Mouse (Mus musculus) layer of hippocampus, postnatal 36 days (tissue): ENCODE data around the gene Chrna1. TPM values are rescaled to one million over a fixed set of nuclear protein-coding genes. Genes with fewer than 3 reads are reported as not detected.
A peak's percentile ranks its signal among the peaks of the same experiment; 100 is the strongest.

Experiments
- DNase-seq, 2 experiments: peaks; one replicate each; pipeline ENCODE4 v3.0.0; 2022
- total RNA-seq, 2 experiments: library from RNA; stranded (reverse); gene quantifications; 2 replicates each; pipeline ENCODE4 v1.2.3; 2021

Chrna1 gene
- total RNA-seq, result under 1 TPM; 0.33 to 0.40 TPM

- no peak for DNase-seq
Measured at GRCm38 (mm10) chr2:73580166-73580565, at the start of gene Chrna1. TSS of gene Chrna1 (minus strand) at chr2:73580338.

DNA sequence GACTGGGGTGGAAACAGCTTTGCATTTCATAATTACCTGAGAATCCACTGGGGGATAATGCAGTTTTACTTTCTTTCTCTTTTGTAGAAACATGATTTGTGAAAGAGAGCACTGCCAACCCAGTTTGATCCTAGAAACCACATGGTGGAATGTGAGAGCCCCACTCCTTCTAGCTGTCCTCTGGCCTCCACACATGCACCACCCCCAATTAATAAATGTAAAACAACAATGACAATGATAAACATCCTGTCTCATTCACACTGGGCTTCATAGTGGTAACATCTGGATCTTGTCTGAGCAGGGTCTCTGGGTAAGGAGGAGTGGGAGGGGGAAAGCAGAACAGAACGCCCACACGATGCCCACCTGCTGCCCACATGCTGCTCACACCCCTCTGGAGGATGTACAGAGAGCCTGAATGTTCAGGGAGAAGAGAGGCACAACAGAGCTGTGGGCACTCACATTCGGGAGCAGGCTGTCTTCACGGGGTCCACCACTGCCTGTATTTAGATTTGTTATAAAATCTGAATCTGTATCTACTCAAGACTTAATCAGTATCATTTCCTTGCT is 38.4 kb upstream of the Chrna1 start:
- DNase-seq, result no peak

DNA sequence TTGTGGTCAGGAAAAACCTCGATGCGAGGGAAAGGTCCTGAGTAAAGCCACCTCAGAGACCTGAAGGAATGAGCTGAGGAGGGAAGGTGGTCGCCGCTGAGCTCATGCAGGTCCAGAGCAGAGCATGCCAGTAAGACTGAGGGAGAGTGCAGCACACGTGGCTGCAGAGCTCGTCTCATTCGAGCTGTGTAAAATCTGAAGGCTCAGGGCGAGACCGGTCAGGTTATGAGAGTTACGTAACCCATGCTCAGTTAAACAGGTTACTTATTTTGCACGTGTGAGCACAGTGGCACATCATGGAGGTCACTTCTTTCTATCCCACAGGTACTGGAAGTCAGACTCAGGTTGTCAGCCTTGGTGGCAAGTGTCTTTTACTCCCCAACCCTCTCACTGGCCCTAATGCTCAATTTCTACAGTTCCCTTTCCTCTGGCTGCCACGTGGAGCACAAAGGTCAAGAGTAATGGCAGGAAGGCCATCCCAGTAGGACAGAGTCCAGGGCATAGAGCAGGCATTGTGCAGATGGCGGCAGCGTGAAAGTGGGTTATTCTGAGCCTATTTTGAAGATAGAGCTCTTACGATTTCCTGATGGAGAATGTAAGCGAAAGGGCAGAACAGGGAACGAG is 36.4 kb upstream of the Chrna1 start:
- no peak for DNase-seq

DNA sequence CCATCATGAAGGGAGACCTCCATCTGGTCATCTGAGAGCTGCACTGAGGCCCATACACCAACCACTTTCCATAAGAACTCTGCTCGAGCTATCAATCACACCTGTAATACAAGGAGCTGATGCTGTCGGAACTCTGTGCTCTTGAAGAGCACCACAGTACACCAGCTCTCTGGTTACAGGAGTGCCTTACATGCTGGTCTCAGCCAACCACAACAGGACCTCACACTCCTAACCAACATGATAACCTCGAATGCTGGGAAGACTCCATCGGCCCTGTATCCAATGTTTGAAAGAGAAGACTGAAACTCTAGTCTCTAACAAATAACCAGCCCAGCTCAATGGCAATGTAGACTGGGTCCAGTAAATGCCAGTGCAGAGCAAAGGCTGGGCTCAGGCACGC is 35.3 kb upstream of the Chrna1 start:
- DNase-seq, result no peak

DNA sequence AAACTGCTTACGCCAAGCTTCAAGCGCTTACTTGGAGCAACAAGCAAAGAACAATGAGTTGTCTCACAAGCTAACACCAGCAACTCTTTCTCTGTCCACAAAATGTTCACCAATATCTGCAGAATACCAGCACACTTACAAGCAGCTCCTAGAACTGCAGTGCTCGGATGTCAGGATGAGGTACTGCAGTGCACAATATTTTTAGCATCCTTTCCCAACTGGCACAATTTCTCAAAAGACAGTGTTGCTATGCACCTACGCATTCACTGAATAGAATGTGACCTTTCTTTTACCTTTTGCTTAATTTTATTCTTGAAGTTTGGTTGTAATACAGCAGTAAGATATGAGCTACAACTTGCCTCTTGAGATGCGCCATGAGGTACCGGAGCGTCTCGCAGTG is 34.2 kb upstream of the Chrna1 start:
- no peak for DNase-seq

- DNase-seq, result no peak
Measured at GRCm38 (mm10) chr2:73612941-73613340, 32.8 kb upstream of the Chrna1 start.

- DNase-seq, result no peak
Measured at GRCm38 (mm10) chr2:73612367-73612914, 32.3 kb upstream of the Chrna1 start.

GRCm38 (mm10) chr2:73611798-73612197 is 31.7 kb upstream of the Chrna1 start:
- peak; percentile 67 to 73 for DNase-seq

- no peak for DNase-seq
Measured at GRCm38 (mm10) chr2:73609724-73610210, 29.6 kb upstream of the Chrna1 start.

GRCm38 (mm10) chr2:73609067-73609723 is 29.1 kb upstream of the Chrna1 start:
- no peak for DNase-seq

GRCm38 (mm10) chr2:73608391-73608790 is 28.3 kb upstream of the Chrna1 start:
- no peak for DNase-seq

- DNase-seq, result no peak
Measured at GRCm38 (mm10) chr2:73607609-73608008, 27.5 kb upstream of the Chrna1 start.

- DNase-seq, result no peak
Measured at GRCm38 (mm10) chr2:73607146-73607545, 27.0 kb upstream of the Chrna1 start.

DNA sequence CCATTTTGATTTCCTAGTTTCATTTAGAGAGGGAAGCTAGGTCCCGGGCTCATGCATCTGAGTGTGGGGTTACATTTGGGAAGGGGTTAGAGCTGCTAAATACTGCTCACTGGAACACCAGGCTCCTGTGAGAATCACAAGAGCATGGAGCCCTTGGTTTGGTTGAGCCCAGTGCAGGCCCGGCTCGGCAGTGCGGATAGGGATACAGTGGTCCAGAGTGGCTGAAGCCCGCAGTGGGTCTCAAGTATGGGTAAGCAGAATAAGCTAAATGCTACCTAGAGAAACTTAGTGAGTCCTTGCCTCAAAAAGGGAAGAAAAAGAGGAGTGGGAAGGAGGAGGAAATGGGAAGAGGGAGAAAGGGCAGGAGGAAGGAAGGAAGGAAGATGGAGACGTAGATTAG is 26.5 kb upstream of the Chrna1 start:
- DNase-seq, result no peak

DNA sequence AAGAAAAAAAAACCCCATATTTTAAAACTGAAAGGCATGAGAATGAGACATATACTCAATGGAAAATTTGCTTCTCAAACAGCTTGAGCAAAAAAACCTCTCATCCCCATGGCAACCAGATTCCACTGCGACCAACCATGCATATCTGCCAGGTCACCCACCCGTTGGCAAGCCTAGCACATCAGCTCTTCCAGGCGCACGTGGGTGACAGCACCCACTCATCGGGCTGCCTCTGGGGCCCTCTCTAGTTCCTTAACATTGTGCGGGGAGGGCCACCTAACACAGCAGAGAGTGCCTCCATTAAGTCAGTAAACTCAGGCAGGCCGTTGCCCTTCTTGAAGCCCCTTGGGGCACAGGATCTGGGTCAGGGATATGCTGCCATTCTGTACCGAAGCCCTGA is 24.9 kb upstream of the Chrna1 start:
- DNase-seq, result peak; percentile 87

DNA sequence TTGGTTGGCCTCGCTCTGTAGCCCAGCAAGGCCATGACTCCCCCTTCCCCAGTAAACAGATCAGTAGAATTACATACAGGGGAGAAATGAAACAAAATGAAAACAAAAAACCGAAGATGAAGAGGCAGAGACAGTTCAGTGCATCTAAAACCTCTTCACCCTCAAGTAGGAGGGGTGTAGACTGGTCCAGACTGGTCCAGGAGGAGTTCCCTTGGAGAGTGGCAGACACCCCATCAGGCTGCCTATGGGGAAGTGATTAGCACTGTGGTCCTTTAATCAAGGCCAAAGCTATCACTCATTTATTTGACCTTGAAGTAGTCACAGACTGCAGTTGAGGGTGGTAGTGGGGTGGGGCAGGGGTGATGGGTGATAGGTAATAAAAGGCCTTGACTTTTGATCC is 24.4 kb upstream of the Chrna1 start:
- no peak for DNase-seq

DNA sequence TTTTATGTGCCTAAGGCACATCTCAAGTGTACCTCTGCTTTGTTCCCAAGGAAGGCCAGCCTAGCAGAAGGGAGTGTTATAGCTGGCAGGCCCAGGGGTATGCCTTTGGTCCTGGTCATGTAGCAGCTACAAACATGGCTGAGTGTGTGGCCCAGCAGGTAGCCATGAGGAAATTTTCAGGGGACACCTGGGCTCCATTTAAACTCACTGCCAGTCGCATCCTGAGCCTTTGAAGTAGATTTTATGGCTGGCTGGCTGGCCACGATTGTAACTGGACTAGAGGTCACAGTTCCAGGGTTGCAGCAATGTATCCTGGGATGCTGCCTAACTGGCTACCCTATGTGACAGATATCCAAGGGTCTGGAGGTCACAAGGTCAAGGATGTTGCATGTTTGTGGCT is 20.5 kb upstream of the Chrna1 start:
- no peak for DNase-seq

- no peak for DNase-seq
Measured at GRCm38 (mm10) chr2:73597772-73598171, 17.6 kb upstream of the Chrna1 start.

DNA sequence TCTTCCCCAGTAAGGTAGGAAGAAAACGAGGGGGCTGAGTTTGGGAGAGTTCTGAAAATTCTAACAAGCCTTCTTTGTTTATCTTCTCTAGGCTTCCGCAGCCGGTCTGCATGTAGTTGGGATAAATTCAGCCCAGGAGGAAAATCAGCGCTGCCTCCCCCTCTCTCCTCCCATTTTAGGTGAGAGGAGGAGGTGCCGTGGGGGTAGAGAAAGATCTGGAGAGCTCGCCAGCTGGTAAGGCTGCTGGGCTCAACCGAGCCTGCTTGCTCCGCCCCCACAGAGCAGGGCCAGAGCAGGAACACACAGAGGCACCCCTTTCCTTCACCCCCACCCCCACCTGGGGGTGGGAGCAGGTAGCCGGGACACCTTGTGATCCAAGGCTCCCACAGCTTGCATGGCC is 16.6 kb upstream of the Chrna1 start:
- DNase-seq, result peak; percentile 79 to 83

- DNase-seq, result no peak
Measured at GRCm38 (mm10) chr2:73596326-73596725, 16.2 kb upstream of the Chrna1 start.

- DNase-seq, result no peak
Measured at GRCm38 (mm10) chr2:73593101-73593439, 12.9 kb upstream of the Chrna1 start.

- peak in 1 of 2 experiments; percentile 67 for DNase-seq
Measured at GRCm38 (mm10) chr2:73592231-73593100, 12.3 kb upstream of the Chrna1 start.

GRCm38 (mm10) chr2:73591246-73591645 is 11.1 kb upstream of the Chrna1 start:
- no peak for DNase-seq
